Mouse (Mus musculus) heart, embryonic 12.5 days (tissue): Measurements from ENCODE around the gene Fbxl12. TPM values are rescaled to one million over a fixed set of nuclear protein-coding genes. Genes with fewer than 3 reads are reported as not detected.

Experiments used
- polyA plus RNA-seq: library from polyadenylated mRNA; unstranded; fragments of >200 nt; fragmentation: Nextera tagmentation; extraction: Ambion mirVana; gene quantifications from 2 replicates; pipeline ENCODE4 v1.2.1, GENCODE M21; 2016

The Fbxl12 gene
- polyA plus RNA-seq, 1 experiment from 2014 or later = 19.4 TPM

Other genes starting within 250 kb of the Fbxl12 start
- gene Zfp26, start 184.6 kb downstream of the Fbxl12 start, polyA plus RNA-seq = 14.8 and 15.0 TPM in 2 replicates
- gene Zfp426, start 152.0 kb downstream of the Fbxl12 start, polyA plus RNA-seq = 12.4 and 14.0 TPM in 2 replicates
- 62.1 and 62.2 TPM in 2 replicates for gene Zfp266, start 123.3 kb downstream of the Fbxl12 start, polyA plus RNA-seq
- gene Zfp846, start 63.5 kb downstream of the Fbxl12 start, polyA plus RNA-seq = 10.1 and 10.7 TPM in 2 replicates
- gene Ubl5, start 1.9 kb downstream of the Fbxl12 start, polyA plus RNA-seq = 362 and 384 TPM in 2 replicates
- 43.4 and 44.3 TPM in 2 replicates for gene Pin1, start 7.3 kb upstream of the Fbxl12 start, polyA plus RNA-seq
- 0.87 and 1.1 TPM in 2 replicates for gene Olfm2, start 101.6 kb upstream of the Fbxl12 start, polyA plus RNA-seq
- gene Col5a3, start 170.3 kb upstream of the Fbxl12 start, polyA plus RNA-seq = 0.05 and 0.06 TPM in 2 replicates
- not detected in 2 replicates for gene Rdh8, start 173.7 kb upstream of the Fbxl12 start, polyA plus RNA-seq
- gene A230050P20Rik, start 223.9 kb upstream of the Fbxl12 start, polyA plus RNA-seq = 6.5 and 7.1 TPM in 2 replicates
- 1.5 and 2.5 TPM in 2 replicates for gene Angptl6, start 235.0 kb upstream of the Fbxl12 start, polyA plus RNA-seq
- 43.5 and 44.3 TPM in 2 replicates for gene Ppan, start 243.4 kb upstream of the Fbxl12 start, polyA plus RNA-seq